Mouse (Mus musculus): Measurements from ENCODE around the gene Olfr323. TPM values are rescaled to one million over a fixed set of nuclear protein-coding genes. Genes with fewer than 3 reads are reported as not detected.
A peak's percentile ranks its signal among the peaks of the same experiment; 100 is the strongest.

Gene Olfr323
- polyA plus RNA-seq, 1 experiment from 2014 or later: not detected

DNA sequence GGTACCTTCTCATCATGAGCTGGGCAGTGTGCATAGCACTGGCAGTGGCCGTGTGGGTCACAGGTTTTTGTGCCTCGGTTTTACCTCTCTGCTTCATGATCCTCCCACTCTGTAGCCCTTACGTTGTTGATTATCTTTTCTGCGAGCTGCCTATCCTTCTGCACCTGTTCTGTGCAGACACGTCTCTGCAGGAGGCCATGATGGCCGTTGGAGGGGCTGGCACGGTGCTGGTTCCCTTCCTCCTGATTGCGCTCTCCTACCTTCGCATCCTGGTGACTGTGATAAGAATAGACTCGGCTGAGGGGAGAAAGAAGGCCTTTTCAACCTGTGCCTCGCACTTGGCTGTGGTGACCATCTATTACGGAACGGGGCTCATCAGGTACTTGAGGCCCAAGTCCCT is 32.5 kb downstream of the Olfr323 start:
- Histone ChIP-seq H3K4me2 (no peak overlapping the region), H3K4me3 (no peak overlapping the region), H3K4me1 (no peaks in the 10 kb centered on the region), H3K9ac (no peak overlapping the region), H3K27ac (no peak overlapping the region), H3K27me3 (no peaks in the 10 kb centered on the region), H3K9me3 (replicated peaks) (no peaks in the 10 kb centered on the region), H3K36me3 (ENCODE audit: poor library complexity, severe bottlenecking) (no peaks in the 10 kb centered on the region)
- no peak for ATAC-seq
- 92% methylated on average over 13 of the region's 13 CpGs for WGBS

DNA sequence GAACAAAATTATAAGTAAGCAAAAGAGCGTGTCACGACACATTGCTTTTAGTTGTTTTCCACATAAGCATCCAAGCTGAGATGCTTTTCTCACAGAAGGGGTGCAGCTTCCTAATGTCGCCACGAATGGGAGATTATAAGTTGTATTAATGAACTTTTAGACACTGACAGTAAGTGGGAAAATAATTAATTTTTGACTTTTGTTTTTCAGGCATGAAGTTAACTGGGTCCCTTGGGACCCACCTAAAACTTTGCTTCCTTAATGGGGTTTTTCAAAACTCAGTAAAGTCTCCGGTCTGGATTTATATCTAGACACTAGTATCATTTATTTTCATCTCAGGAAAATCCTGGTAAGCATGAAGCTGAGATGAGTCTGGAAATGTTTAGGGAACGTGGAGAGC is 35.5 kb downstream of the Olfr323 start, which contains the start of gene Olfr324:
Gene Olfr324 (plus strand): TSS at position 301 of the 400 bp plus-strand sequence.
- Histone ChIP-seq H3K9me3 (replicated peaks) (no peaks in the 10 kb centered on the region), H3K36me3 (ENCODE audit: poor library complexity, severe bottlenecking) (no peaks in the 10 kb centered on the region), H3K4me2 (no peak within 1 kb of the TSS), H3K4me1 (no peaks in the 10 kb centered on the region), H3K9ac (no peak within 1 kb of the TSS), H3K27me3 (no peaks in the 10 kb centered on the region), H3K4me3 (no peak within 1 kb of the TSS), H3K27ac (no peak within 1 kb of the TSS)
- WGBS: 85% methylated on average over 6 of the region's 6 CpGs
- ATAC-seq: no peak

GRCm38 (mm10) chr11:58588620-58589250 is 41.6 kb downstream of the Olfr323 start:
- H3K9ac ChIP-seq: no peak overlapping the region
- H3K27ac ChIP-seq: peak overlapping the region; percentile 31; the same call in 1 of the 2 replicates
- H3K4me2 ChIP-seq: no peak overlapping the region
- peak; percentile 62; the same call in 1 of the 2 replicates for ATAC-seq
- H3K9me3 ChIP-seq (replicated peaks): no peaks in the 10 kb centered on the region
- no peak overlapping the region for H3K4me3 ChIP-seq
- no peaks in the 10 kb centered on the region for H3K27me3 ChIP-seq
- whole genome bisulfite sequencing: 21% methylated on average over 3 of the region's 3 CpGs
- peaks cover 11% of the 10 kb centered on the region for H3K4me1 ChIP-seq
- H3K36me3 ChIP-seq (ENCODE audit: poor library complexity, severe bottlenecking): no peaks in the 10 kb centered on the region

- no peak for ATAC-seq
- no peak overlapping the region for H3K27ac ChIP-seq
- no peak overlapping the region for H3K4me2 ChIP-seq
- 72% methylated on average over 7 of the region's 7 CpGs for WGBS
- H3K4me1 ChIP-seq: peaks cover 11% of the 10 kb centered on the region
- no peaks in the 10 kb centered on the region for H3K36me3 ChIP-seq (ENCODE audit: poor library complexity, severe bottlenecking)
- no peaks in the 10 kb centered on the region for H3K27me3 ChIP-seq
- H3K9ac ChIP-seq: no peak overlapping the region
- no peaks in the 10 kb centered on the region for H3K9me3 ChIP-seq (replicated peaks)
- no peak overlapping the region for H3K4me3 ChIP-seq
Measured at GRCm38 (mm10) chr11:58587898-58588348, 42.4 kb downstream of the Olfr323 start.

- no peak overlapping the region for H3K27ac ChIP-seq
- no peaks in the 10 kb centered on the region for H3K9me3 ChIP-seq (replicated peaks)
- peak; percentile 48; the same call in 1 of the 2 replicates for ATAC-seq
- no peaks in the 10 kb centered on the region for H3K36me3 ChIP-seq (ENCODE audit: poor library complexity, severe bottlenecking)
- H3K4me2 ChIP-seq: no peak overlapping the region
- no peaks in the 10 kb centered on the region for H3K27me3 ChIP-seq
- no peak overlapping the region for H3K4me3 ChIP-seq
- no peak overlapping the region for H3K9ac ChIP-seq
- no peaks in the 10 kb centered on the region for H3K4me1 ChIP-seq
- 68% methylated on average over 8 of the region's 8 CpGs for WGBS
Measured at GRCm38 (mm10) chr11:58578636-58579035, 51.7 kb downstream of the Olfr323 start.

DNA sequence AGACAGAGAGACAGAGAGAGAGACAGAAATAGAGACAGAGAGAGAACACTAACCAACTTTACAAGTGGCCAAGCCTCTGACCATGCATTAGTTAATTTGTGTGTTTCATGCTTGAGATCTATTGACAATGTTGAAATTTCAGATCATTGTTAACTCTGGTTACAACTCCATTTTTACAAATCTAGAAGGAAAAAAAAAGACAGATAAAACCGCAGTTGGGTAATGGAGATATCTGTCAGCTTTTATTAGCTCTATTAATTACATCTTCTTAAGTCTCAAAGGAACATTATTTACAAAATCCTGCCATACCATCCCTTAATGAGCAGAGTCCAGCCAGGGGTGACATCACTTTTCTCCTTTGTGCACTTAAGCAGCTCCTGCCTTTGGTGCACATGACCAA is 52.9 kb downstream of the Olfr323 start, which contains the start of gene Olfr325:
Gene Olfr325 (plus strand): TSS at position 301 of the 400 bp plus-strand sequence.
- no peak within 1 kb of the TSS for H3K4me2 ChIP-seq
- no peak within 1 kb of the TSS for H3K9ac ChIP-seq
- no peak within 1 kb of the TSS for H3K4me3 ChIP-seq
- no peaks in the 10 kb centered on the region for H3K4me1 ChIP-seq
- no peaks in the 10 kb centered on the region for H3K27me3 ChIP-seq
- no peak for ATAC-seq
- WGBS: 77% methylated on average over 1 of the region's 1 CpGs
- H3K27ac ChIP-seq: no peak within 1 kb of the TSS
- H3K9me3 ChIP-seq (replicated peaks): no peaks in the 10 kb centered on the region
- no peaks in the 10 kb centered on the region for H3K36me3 ChIP-seq (ENCODE audit: poor library complexity, severe bottlenecking)

Other genes with a start within 250 kb of the Olfr323 start
- not detected in 2 replicates for gene 1810065E05Rik, start 209.4 kb downstream of the Olfr323 start, polyA plus RNA-seq (2015; fragmentation: Nextera tagmentation; extraction: Ambion mirVana)
- not detected in 2 replicates for gene Gm12253, start 197.9 kb downstream of the Olfr323 start, polyA plus RNA-seq (2015; fragmentation: Nextera tagmentation; extraction: Ambion mirVana)
- gene Lypd9, start 177.6 kb downstream of the Olfr323 start, polyA plus RNA-seq (2015; fragmentation: Nextera tagmentation; extraction: Ambion mirVana): not detected in 2 replicates
- not detected in 2 replicates for gene Olfr30, start 168.2 kb downstream of the Olfr323 start, polyA plus RNA-seq (2015; fragmentation: Nextera tagmentation; extraction: Ambion mirVana)
- gene Olfr332, start 137.9 kb downstream of the Olfr323 start, polyA plus RNA-seq (2015; fragmentation: Nextera tagmentation; extraction: Ambion mirVana): not detected in 2 replicates
- gene Olfr331, start 127.9 kb downstream of the Olfr323 start, polyA plus RNA-seq (2015; fragmentation: Nextera tagmentation; extraction: Ambion mirVana): not detected in 2 replicates
- not detected in 2 replicates for gene Olfr330, start 95.7 kb downstream of the Olfr323 start, polyA plus RNA-seq (2015; fragmentation: Nextera tagmentation; extraction: Ambion mirVana)
- gene Olfr329-ps, start 84.1 kb downstream of the Olfr323 start, polyA plus RNA-seq (2015; fragmentation: Nextera tagmentation; extraction: Ambion mirVana): not detected in 2 replicates
- not detected in 2 replicates for gene Olfr328, start 74.9 kb downstream of the Olfr323 start, polyA plus RNA-seq (2015; fragmentation: Nextera tagmentation; extraction: Ambion mirVana)
- gene Olfr224, start 59.9 kb downstream of the Olfr323 start, polyA plus RNA-seq (2015; fragmentation: Nextera tagmentation; extraction: Ambion mirVana): not detected in 2 replicates
- not detected in 2 replicates for gene Olfr325, start 52.8 kb downstream of the Olfr323 start, polyA plus RNA-seq (2015; fragmentation: Nextera tagmentation; extraction: Ambion mirVana)
- not detected in 2 replicates for gene Olfr324, start 35.4 kb downstream of the Olfr323 start, polyA plus RNA-seq (2015; fragmentation: Nextera tagmentation; extraction: Ambion mirVana)
- gene 2210407C18Rik, start 14.4 kb downstream of the Olfr323 start, polyA plus RNA-seq (2015; fragmentation: Nextera tagmentation; extraction: Ambion mirVana): not detected in 2 replicates
- gene Trim58, start 10.0 kb upstream of the Olfr323 start, polyA plus RNA-seq (2015; fragmentation: Nextera tagmentation; extraction: Ambion mirVana): 0.10 TPM in 1 of 2 replicates, not detected in the other
- not detected in 2 replicates for gene Olfr322, start 28.3 kb upstream of the Olfr323 start, polyA plus RNA-seq (2015; fragmentation: Nextera tagmentation; extraction: Ambion mirVana)
- gene Olfr320, start 50.6 kb upstream of the Olfr323 start, polyA plus RNA-seq (2015; fragmentation: Nextera tagmentation; extraction: Ambion mirVana): not detected in 2 replicates
- gene Olfr319, start 68.7 kb upstream of the Olfr323 start, polyA plus RNA-seq (2015; fragmentation: Nextera tagmentation; extraction: Ambion mirVana): not detected in 2 replicates
- not detected in 2 replicates for gene Olfr318, start 93.5 kb upstream of the Olfr323 start, polyA plus RNA-seq (2015; fragmentation: Nextera tagmentation; extraction: Ambion mirVana)
- 0.09 TPM in 1 of 2 replicates, not detected in the other for gene Olfr317, start 108.7 kb upstream of the Olfr323 start, polyA plus RNA-seq (2015; fragmentation: Nextera tagmentation; extraction: Ambion mirVana)
- not detected in 2 replicates for gene Olfr316, start 122.2 kb upstream of the Olfr323 start, polyA plus RNA-seq (2015; fragmentation: Nextera tagmentation; extraction: Ambion mirVana)
- not detected in 2 replicates for gene Olfr315, start 142.7 kb upstream of the Olfr323 start, polyA plus RNA-seq (2015; fragmentation: Nextera tagmentation; extraction: Ambion mirVana)
- gene Olfr314, start 152.5 kb upstream of the Olfr323 start, polyA plus RNA-seq (2015; fragmentation: Nextera tagmentation; extraction: Ambion mirVana): not detected in 2 replicates
- 2.9 and 5.0 TPM in 2 replicates for gene Fam183b, start 171.5 kb upstream of the Olfr323 start, polyA plus RNA-seq (2015; fragmentation: Nextera tagmentation; extraction: Ambion mirVana)
- gene Olfr313, start 184.5 kb upstream of the Olfr323 start, polyA plus RNA-seq (2015; fragmentation: Nextera tagmentation; extraction: Ambion mirVana): not detected in 2 replicates
- gene Olfr312, start 198.7 kb upstream of the Olfr323 start, polyA plus RNA-seq (2015; fragmentation: Nextera tagmentation; extraction: Ambion mirVana): not detected in 2 replicates
- gene Olfr311, start 208.8 kb upstream of the Olfr323 start, polyA plus RNA-seq (2015; fragmentation: Nextera tagmentation; extraction: Ambion mirVana): not detected in 2 replicates
- gene Gm12258, start 216.7 kb upstream of the Olfr323 start, polyA plus RNA-seq (2015; fragmentation: Nextera tagmentation; extraction: Ambion mirVana): 14.3 and 18.4 TPM in 2 replicates
- gene 2810021J22Rik, start 236.7 kb upstream of the Olfr323 start, polyA plus RNA-seq (2015; fragmentation: Nextera tagmentation; extraction: Ambion mirVana): 10.5 and 10.9 TPM in 2 replicates